Mouse (Mus musculus) heart, adult 11 months (tissue): ENCODE measurements at regions not wholly inside any gene's neighbourhood (a gene's known extent, or its start where the extent isn't known, plus 50 kb on each side); places are given as distances from the start of the nearest gene placed in this dataset.

Source experiments
- DNase-seq: peaks from one replicate; pipeline ENCODE4 v3.0.0; 2022

DNA sequence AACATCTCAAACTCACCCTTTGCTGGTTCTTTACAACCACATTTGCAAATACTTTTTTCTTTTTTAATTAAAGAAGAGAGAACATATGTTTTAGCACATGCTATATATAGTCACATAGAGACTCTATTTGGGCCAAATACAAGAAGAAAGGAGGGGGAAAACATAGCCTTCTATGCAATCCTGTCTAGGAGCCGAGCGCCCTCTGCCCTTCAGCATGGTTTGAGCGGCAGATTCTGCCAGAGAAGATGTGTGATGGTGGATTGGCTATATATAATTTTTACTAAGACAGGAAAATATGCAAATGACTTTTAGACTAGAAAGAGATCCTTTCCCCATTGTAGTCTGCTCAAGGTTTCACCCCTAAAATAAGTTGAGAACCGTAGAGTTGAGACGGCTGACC, 60.0 kb upstream of the Myom1 start:
- DNase-seq, result no peak

DNA sequence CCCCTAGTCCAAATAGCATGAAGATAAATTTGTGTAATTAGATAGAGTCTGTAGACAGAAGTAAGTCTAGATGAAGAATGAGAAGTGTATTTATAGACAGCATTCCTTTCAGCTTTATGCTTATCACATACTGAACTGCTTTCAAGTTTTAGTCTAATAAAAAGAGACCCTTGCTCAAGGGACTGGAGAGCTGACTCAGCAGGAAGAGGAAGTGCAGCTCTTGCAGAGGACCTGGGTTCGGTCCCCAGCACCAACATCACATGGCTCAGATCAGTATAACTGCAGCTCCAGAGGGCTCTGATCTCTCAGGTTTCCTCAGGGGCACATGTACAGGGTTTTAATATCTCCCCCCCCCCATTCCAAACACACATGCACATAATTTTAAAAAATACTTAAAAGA, 68.2 kb upstream of the Myom1 start:
- peak; percentile 35 for DNase-seq

DNA sequence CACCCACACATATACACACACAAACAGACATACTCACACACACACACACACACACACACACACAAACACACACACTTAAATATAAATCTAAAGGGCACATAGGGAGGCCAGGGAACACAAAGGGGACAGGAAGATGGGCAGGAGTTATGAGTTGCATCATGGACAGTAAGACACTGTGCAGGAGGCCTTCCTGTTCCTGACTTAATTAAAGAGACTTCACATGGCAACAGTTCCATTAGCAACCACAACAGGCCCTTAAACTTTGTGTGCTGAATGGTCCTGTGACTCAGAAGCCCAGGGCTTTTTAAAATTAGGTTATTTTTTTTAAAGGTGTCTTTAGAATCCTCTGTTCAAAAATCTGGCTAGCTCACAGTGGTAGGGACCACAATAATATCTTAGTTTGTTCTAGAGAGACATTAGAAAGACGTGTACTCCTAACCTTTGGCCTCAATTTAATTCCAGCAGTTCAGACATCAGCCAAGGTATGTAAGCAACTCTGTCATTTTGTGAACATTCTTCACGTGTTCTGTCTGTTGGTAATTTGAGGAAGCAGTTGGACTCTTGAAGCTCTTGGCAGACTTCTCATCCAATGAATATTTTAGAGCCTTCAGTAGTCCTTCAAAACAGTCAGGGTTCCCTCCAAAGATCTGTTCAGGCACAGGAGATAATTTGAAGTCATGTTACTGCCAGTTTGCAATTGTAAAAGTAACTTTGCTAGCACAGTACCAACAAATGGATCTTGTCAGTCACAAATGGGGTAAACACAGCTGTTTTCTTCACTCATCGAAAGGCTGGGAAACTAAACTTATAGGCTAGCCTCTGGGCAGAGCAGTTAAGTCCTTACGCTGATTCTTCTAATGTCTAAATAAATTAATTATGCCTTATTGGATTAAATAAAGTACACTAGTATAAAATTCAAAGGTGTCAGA, 69.0 kb upstream of the Myom1 start:
- peak; percentile 41 for DNase-seq

DNA sequence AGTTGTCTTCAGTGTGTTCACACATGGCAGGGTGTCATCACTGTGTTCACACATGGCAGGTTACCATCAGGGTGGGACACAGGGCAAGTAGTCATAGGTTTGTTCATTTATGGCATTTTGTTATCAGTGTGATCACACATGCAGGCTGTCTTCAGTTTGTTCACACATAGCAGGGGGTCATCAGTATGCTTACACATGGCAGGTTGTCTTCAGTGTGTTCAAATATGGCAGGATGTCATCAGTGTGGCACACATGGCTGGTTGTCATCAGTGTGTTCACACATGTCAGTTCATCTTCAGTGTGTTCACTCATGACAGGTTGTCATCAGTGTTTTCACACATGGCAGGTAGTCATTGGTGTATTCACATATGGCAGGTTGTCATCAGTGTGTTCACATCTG, 69.9 kb upstream of the Myom1 start:
- peak; percentile 58 for DNase-seq

DNA sequence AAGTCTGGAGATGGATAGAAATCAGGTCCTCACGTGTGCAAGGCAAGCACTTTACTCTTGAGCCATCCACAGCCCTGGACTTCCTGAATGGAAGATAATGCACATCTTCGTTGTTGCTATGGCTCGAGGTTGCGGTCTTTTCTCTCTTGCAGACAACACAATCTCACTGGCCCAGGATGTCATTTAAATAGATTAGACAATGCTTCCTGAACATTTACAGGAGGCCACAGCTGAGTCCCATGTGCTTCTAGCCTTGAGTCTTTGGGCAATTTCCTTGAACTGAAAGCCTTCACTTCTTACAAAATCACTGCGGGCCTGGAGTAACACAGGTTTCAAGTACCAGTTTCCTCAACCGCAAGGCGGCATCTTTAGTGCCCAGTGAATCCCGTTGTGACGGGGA, 71.8 kb upstream of the Myom1 start:
- DNase-seq, result no peak

DNA sequence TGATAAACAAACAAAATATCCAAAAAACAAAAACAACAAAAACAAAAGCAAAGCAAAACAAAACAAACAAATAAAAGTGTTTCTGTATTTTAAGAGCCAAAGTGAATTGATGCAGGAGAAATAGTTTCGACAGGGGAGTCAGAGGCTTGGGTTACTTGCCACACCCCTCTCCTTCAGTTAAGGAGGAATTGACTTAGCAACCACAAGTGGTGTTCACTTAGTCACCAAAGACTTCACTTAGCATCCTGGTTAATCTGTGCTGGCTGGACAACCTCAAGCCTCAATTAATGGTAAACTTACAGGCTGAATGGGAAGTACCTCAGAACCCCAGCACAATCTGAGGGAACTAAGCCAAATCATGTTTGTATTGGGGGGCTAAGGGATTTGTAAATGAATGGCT, 72.9 kb upstream of the Myom1 start:
- no peak for DNase-seq

DNA sequence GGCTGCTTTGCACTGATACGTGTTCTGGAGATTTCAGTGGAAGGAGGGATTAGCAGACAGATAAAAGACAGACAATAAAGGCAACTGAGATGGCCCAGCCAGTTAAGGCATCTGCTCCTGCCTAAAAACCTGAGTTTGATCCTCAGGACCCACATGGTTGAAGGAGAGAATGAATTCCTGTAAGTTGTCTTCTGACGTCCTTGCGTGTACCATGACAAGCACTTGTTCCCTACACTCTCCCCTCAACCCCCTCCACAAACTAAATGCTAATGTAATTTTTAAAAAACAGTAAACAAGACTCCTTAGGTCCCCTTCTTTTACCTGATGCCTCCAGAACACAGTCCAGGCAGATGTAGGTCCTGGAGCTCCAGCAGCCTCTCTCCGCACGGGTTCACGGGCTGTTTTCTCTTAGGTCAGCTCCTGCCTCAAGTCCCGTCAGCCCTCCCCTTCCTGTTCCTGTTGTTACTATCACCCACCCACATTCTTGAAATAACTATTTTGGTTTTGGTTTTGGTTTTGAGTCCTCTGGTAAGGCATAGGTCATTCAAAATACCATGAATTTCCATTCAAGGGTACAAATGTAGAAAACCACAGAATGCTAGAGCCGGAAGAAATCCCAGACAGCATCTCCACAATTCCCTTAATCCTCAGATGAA, 71.3 kb upstream of the Tgif1 start:
- peak; percentile 94 for DNase-seq

DNA sequence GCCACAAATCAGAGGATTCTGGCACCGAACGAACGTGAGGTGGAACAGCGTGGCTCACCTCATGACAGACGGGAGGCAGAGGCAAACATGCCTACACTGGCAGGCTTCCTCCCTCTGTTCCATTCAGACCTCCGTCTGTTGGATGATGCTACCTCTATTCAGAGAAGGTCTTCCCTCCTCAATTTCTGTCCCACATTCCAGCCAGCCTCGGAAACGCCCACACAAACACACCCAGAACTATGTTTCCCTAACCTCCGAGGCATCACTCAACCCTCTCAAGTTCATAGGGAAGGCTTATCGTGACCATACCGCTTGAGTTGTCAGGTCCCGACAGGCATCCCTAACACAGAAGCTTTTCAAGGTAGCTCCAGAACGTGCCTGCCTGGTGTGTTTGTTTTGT, 68.3 kb upstream of the Tgif1 start:
- DNase-seq, result no peak

DNA sequence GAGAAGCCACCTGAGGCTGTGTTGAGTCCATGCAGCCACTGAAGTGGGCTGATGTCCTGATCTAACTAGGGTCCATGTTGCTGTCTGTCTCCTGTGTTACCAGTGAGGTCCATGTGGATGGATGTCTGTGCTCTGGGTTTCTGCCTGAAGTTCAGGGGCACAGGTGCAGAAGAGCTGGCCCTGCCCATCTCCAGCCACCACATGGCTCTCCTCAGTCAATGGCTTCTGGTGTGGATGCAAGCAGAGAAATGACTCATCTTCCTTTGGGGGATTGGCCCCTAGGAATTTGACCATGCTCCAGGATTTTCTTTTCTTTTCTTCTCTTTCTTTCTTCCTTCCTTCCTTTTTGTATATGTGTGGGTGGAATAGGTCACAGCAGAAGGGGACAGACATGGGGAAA, 66.8 kb upstream of the Tgif1 start:
- DNase-seq, result no peak

DNA sequence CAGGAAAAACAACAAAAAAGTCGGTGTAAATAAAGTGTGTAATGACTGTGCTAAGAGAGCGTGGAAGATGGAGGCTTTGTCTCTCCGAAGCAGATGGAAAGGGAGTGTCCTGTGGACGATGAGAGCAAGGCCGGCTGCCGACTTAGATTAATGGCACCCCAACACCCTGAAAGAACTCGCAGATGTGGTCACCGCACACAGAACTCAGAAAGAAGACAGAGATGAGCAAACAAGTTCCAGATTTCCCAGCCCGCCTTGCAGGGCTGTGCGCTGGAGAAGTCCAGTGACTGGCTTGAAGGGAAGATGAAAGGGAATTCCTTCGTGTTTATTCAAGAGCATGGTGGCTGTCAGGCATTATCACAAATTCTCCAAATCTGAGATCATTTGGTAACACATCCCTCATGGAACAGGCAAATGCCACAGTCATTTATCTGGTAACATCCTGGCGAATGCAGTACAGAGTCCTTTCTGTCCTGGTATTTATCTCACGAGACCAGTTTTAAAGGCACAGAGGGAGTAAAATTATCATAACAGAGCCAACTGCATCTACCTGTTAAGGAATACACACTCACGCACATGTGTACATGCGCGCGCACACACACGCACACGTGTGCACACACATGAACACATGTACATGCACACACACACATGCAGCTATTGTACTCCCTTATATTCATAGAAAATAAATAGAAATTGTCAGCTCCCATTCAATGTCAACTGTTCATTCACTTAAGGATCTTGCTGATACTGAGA, 64.0 kb upstream of the Tgif1 start:
- DNase-seq, result no peak

DNA sequence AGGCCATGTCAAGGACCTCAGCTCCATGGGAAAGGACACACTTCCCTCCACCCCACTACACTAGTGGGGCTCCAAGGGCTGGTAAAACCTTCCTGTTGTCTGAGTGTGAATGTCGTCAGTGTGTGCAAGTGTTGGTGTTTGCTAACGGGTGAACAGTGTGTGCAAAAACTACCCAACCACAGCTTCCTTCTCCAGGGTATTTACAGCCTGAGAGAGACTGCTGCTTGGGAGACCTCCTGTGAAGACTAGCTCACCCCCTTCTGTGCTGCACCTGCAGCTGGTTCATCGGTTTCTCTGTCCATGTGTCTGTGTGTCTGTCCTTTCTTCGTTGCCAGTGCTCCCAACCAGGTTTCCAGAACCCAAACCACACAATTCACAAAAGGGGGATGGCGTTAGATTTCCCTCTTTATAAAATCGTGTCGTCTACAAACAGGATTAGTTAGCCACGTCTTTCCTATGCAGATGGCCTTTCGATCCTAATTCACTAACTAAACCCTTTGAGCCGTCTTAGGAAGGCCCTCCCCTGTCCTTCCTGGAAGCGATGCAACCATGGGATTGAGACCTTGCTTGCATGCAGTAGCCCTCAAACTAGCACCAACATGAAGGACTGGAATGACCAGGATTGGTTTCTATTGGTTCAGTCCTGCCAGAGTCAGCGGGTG, 62.9 kb upstream of the Tgif1 start:
- peak; percentile 83 for DNase-seq

DNA sequence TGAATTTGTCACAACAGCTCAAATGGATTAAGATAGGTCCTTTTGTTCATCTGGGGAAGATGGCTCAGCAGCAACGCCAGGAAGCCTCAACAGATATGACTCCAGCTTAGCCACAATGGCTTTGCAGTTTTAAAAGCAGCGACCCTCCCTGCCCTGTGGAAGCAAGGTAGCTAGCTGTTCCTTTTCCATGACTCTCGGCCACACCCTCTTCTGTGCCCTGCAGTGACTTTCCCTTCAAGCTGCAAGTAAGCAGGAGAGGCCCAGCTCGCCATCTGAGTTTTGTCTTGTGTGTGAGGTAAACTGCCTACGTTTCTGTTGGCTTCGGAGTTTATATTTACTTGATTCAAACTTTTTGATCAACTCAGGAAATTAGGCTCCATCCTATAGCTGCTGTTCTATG, 62.1 kb upstream of the Tgif1 start:
- no peak for DNase-seq

DNA sequence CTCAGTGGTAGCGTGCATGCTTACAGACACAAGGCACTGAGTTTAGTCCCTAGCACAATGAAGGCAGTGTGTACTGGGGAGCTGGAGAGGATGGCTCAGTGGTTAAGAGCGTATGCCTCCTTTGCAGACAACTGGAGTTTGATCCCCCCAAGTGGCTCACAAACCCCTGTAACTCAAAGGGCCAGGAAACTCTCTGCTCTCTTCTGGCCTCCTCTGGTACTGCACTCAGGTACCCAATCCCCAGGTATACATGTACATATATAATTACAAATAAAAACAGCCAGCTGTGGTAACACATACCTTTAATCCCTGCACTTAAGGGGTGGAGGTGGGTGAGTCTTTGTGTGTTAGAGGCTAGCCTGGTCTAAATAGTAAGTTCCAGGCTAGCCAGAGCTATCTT, 56.9 kb upstream of the Tgif1 start:
- no peak for DNase-seq

DNA sequence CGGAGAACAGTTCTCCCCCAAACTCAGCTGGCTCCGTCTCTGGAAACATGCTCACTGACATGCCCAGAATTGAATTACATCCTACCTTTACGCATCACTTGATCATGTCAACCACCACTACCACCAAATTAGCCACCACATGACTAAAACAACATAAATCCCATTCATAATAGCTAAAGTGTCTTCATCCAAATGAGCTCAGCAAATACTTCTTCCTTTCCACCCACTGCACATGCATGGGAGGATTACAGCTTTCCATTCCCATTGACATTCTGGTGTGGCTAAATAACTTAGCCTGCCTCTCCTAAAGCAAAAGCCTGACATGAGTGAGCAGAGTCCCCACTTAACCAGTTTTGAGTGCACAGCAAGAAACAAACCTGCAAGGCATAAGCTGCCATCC, 56.2 kb upstream of the Tgif1 start:
- no peak for DNase-seq

DNA sequence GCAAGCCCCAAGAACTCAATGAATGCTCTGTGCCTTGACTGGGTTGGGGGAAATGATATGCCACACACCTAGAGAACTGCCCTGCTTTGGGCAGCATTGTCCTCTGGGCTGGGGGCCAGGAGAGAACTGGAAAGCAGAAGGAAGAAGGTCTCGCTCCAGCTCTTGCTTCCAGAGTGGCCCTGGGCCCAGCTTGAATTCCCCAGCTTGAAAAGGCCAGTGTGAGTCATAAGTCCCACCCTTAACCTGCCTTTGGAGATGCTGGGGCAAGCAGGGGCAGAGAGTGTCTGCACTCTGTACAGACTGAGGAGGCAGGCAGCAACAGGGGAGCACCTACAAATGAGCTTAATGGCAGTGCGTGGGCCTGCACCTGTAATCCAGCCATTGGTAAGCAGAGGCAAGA, 55.0 kb upstream of the Tgif1 start:
- no peak for DNase-seq
